Mouse (Mus musculus): ENCODE measurements around the gene Dolk.

Gene Dolk

GRCm38 (mm10) chr2:30286192-30287026 is at the start of gene Dolk, which contains the start of gene Nup188:
Gene Dolk, minus strand, starts transcription at chr2:30286334.
Gene Nup188, plus strand, starts transcription at chr2:30286397.
- peak; percentile 94 for DNase-seq (ENCODE audit: low spot score)

- DNase-seq (ENCODE audit: low spot score) = no peak
Observed at GRCm38 (mm10) chr2:30335324-30335723, 49.2 kb upstream of the Dolk start.

- DNase-seq (ENCODE audit: low spot score) = no peak
Observed at GRCm38 (mm10) chr2:30328791-30329190, 42.7 kb upstream of the Dolk start.

GRCm38 (mm10) chr2:30327276-30327675 is 41.1 kb upstream of the Dolk start:
- no peak for DNase-seq (ENCODE audit: low spot score)

GRCm38 (mm10) chr2:30325296-30325695 is 39.2 kb upstream of the Dolk start:
- DNase-seq (ENCODE audit: low spot score) = no peak

- DNase-seq (ENCODE audit: low spot score) = no peak
Observed at GRCm38 (mm10) chr2:30323111-30323510, 37.0 kb upstream of the Dolk start.

GRCm38 (mm10) chr2:30319260-30319659 is 33.1 kb upstream of the Dolk start:
- DNase-seq (ENCODE audit: low spot score) = no peak

- no peak for DNase-seq (ENCODE audit: low spot score)
Observed at GRCm38 (mm10) chr2:30316955-30317354, 30.8 kb upstream of the Dolk start.

GRCm38 (mm10) chr2:30316136-30316535 is 30.0 kb upstream of the Dolk start:
- DNase-seq (ENCODE audit: low spot score) = no peak

GRCm38 (mm10) chr2:30311481-30311880 is 25.3 kb upstream of the Dolk start:
- DNase-seq (ENCODE audit: low spot score) = no peak

- DNase-seq (ENCODE audit: low spot score) = no peak
Observed at GRCm38 (mm10) chr2:30309351-30309750, 23.2 kb upstream of the Dolk start.

GRCm38 (mm10) chr2:30306087-30306486 is 20.0 kb upstream of the Dolk start:
- no peak for DNase-seq (ENCODE audit: low spot score)

GRCm38 (mm10) chr2:30299966-30300365 is 13.8 kb upstream of the Dolk start:
- DNase-seq (ENCODE audit: low spot score) = no peak

- no peak for DNase-seq (ENCODE audit: low spot score)
Observed at GRCm38 (mm10) chr2:30299525-30299924, 13.4 kb upstream of the Dolk start.

GRCm38 (mm10) chr2:30287027-30287373 is 866 bp upstream of the Dolk start:
- DNase-seq (ENCODE audit: low spot score) = peak; percentile 40

GRCm38 (mm10) chr2:30285416-30286181 is 535 bp downstream of the Dolk start:
- DNase-seq (ENCODE audit: low spot score) = no peak

- no peak for DNase-seq (ENCODE audit: low spot score)
Observed at GRCm38 (mm10) chr2:30285004-30285403, 1.1 kb downstream of the Dolk start.

- DNase-seq (ENCODE audit: low spot score) = no peak
Observed at GRCm38 (mm10) chr2:30283193-30283592, 2.9 kb downstream of the Dolk start.

GRCm38 (mm10) chr2:30281651-30282050 is 4.5 kb downstream of the Dolk start:
- no peak for DNase-seq (ENCODE audit: low spot score)

GRCm38 (mm10) chr2:30280743-30281142 is 5.4 kb downstream of the Dolk start, which contains the start of gene Gm28038:
Gene Gm28038, plus strand, starts transcription at chr2:30281043.
- no peak for DNase-seq (ENCODE audit: low spot score)

- peak; percentile 56 for DNase-seq (ENCODE audit: low spot score)
Observed at GRCm38 (mm10) chr2:30270134-30270533, 16.0 kb downstream of the Dolk start.

GRCm38 (mm10) chr2:30269241-30269990 is 16.7 kb downstream of the Dolk start:
- no peak for DNase-seq (ENCODE audit: low spot score)

Measured in c-Kit-positive CD71-positive TER-119-positive erythroid progenitor cells, embryonic 14.5 days (primary cell).